Mouse (Mus musculus) intestine, embryonic 16.5 days (tissue): ENCODE measurements at regions not wholly inside any gene's neighbourhood (a gene's known extent, or its start where the extent isn't known, plus 50 kb on each side); places are given as distances from the start of the nearest gene placed in this dataset.

ENCODE experiments used
- ATAC-seq: fragments of 200-750 bp; cut with Nextera tagmentation; 2 replicates; pipeline ENCODE4 v1.8.0; 2017; ENCODE audit warnings: moderate TSS enrichment, moderate library complexity
- H3K27ac ChIP-seq: fragments of 300-500 bp; sonication (generic); 2 replicates; pipeline ENCODE4 v1.5.1; 2014; ENCODE audit warnings: mild to moderate bottlenecking, low read length
- H3K27me3 ChIP-seq: fragments of 300-500 bp; sonication (generic); replicated peaks from 2 replicates; pipeline ENCODE4 v1.6.1; 2014; ENCODE audit warnings: low read length, control low read depth, mixed read lengths; ENCODE audit not compliant: control insufficient read depth, insufficient read depth
- H3K36me3 ChIP-seq: fragments of 300-500 bp; sonication (generic); 2 replicates; pipeline ENCODE4 v1.6.1; 2014; ENCODE audit warnings: low read length, control low read depth; ENCODE audit not compliant: control insufficient read depth, insufficient read depth
- H3K4me1 ChIP-seq: fragments of 300-500 bp; sonication (generic); 2 replicates; pipeline ENCODE4 v1.6.1; 2014; ENCODE audit warnings: low read length, control low read depth, mixed read lengths; ENCODE audit not compliant: control insufficient read depth, insufficient read depth
- H3K4me2 ChIP-seq: fragments of 300-500 bp; sonication (generic); 2 replicates; pipeline ENCODE4 v1.6.1; 2014; ENCODE audit warnings: low read depth, low read length, control low read depth
- H3K4me3 ChIP-seq: fragments of 300-500 bp; sonication (generic); 2 replicates; pipeline ENCODE4 v1.5.1; 2014; ENCODE audit warnings: mild to moderate bottlenecking, low read length
- H3K9ac ChIP-seq: fragments of 300-500 bp; sonication (generic); 2 replicates; pipeline ENCODE4 v1.6.1; 2014; ENCODE audit warnings: low read depth, low read length
- H3K9me3 ChIP-seq: fragments of 300-500 bp; sonication (generic); 2 replicates; pipeline ENCODE4 v1.6.1; 2016; ENCODE audit warnings: low read length, control low read depth; ENCODE audit not compliant: control insufficient read depth
- WGBS: fragments of 180-500 bp; shearing (Covaris S2); extraction: QIAGEN DNeasy Blood & Tissue Kit; methylation state at CpG from one replicate; pipeline ENCODE4 v1.1.7; 2014; 5-methylcytosine and 5-hydroxymethylcytosine counted together

DNA sequence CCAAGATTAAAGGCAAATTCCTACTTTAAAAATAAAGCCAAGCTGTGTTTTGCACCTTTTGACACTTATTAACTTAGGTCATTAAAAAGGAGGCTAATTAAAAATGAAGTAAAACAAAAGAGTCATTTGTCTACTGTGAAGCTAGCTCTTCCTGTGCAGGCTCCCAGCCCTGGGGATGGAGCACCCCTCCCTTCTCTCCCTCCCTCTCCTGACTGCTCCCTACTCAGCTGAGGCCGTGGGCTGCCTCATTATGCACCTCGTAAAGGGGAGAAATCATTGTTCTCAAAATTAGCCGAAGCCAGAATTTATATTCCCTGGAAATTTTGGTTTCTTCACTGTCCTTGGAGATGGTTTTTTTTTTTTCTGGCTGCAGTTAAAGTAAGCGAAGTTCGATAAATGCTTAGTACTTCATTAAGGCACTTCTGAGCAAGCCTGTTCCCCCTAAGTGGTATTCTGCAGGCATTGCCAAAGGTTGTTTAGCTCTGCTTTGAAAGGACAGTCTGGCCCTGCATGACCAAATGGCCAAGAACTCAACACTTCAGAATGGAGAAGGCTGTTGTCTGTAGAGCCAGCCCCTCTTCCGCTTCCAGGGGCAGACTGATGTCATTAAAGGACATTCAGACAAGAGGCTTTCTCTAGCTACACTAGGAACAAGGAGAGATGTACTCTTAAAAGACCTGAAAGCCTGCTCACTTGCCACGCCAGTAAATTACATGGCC lies 365.5 kb upstream of the Mki67 start:
- WGBS = 47% methylated on average over 7 of the region's 7 CpGs
- H3K36me3 ChIP-seq = no peaks in the 10 kb centered on the region
- H3K4me3 ChIP-seq = no peak overlapping the region
- no peaks in the 10 kb centered on the region for H3K9me3 ChIP-seq
- H3K4me2 ChIP-seq = no peak overlapping the region
- H3K9ac ChIP-seq = no peak overlapping the region
- ATAC-seq = no peak
- no peaks in the 10 kb centered on the region; the same call in 1 of the 2 replicates for H3K4me1 ChIP-seq
- no peak overlapping the region for H3K27ac ChIP-seq
- no peaks in the 10 kb centered on the region for H3K27me3 ChIP-seq

GRCm38 (mm10) chr7:136082253-136082867 lies 366.2 kb upstream of the Mki67 start:
- ATAC-seq = no peak
- 73% methylated on average over 4 of the region's 4 CpGs for WGBS
- Histone ChIP-seq H3K4me3 (no peak overlapping the region), H3K36me3 (no peaks in the 10 kb centered on the region), H3K9me3 (no peaks in the 10 kb centered on the region), H3K4me2 (no peak overlapping the region), H3K9ac (no peak overlapping the region), H3K4me1 (no peaks in the 10 kb centered on the region; the same call in 1 of the 2 replicates), H3K27ac (no peak overlapping the region), H3K27me3 (no peaks in the 10 kb centered on the region)

DNA sequence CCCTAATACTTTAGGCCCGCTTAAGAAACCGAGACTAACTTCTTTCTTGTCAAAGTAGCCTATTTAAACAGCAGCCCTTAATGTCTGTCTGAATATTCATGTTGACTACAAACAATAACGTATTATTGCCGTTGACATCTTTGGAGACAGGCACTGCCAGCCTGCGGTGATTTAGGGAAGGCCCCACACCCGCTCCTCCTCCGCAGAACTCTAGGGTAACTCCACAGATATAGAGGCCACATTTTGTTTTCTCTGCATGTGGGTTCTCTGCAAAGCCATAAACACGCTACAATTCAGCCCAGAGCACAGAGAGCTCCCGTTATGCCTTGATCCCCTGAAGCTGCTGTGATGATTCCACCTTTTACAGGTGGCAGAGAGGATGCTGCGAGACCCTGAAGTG lies 366.8 kb upstream of the Mki67 start:
- H3K36me3 ChIP-seq = no peaks in the 10 kb centered on the region
- H3K4me3 ChIP-seq = no peak overlapping the region
- no peak for ATAC-seq
- no peak overlapping the region for H3K9ac ChIP-seq
- WGBS = 75% methylated on average over 10 of the region's 10 CpGs
- H3K4me2 ChIP-seq = no peak overlapping the region
- H3K27ac ChIP-seq = no peak overlapping the region
- H3K4me1 ChIP-seq = no peaks in the 10 kb centered on the region; the same call in 1 of the 2 replicates
- H3K27me3 ChIP-seq = no peaks in the 10 kb centered on the region
- H3K9me3 ChIP-seq = no peaks in the 10 kb centered on the region

- no peak for ATAC-seq
- no peaks in the 10 kb centered on the region for H3K9me3 ChIP-seq
- H3K27ac ChIP-seq = no peak overlapping the region
- H3K4me3 ChIP-seq = no peak overlapping the region
- 48% methylated on average over 14 of the region's 14 CpGs for WGBS
- H3K9ac ChIP-seq = no peak overlapping the region
- no peaks in the 10 kb centered on the region for H3K36me3 ChIP-seq
- no peak overlapping the region for H3K4me2 ChIP-seq
- no peaks in the 10 kb centered on the region for H3K27me3 ChIP-seq
- H3K4me1 ChIP-seq = no peaks in the 10 kb centered on the region; the same call in 1 of the 2 replicates
Observed at GRCm38 (mm10) chr7:136083571-136084342, 367.6 kb upstream of the Mki67 start.

DNA sequence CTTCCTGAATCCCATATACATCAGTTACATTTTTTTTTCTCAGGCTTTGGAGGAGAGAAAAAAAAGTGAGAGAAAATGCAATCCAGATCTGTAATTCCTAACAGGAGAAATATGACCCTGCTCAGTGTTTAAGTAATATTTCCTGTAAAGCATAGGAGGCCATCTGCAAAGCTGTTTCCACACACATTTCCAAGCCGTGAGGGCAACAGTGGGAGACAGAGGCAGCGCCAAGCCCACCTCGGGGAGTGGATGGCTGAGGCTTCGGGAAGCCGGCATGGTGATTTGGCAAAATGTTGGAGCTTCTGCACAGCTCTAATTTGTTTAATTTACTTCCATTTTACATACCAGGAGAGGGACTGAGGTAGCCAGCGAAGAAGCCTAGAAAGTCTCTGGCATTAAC lies 372.6 kb upstream of the Mki67 start:
- Histone ChIP-seq H3K9me3 (no peaks in the 10 kb centered on the region), H3K27me3 (no peaks in the 10 kb centered on the region)
- WGBS = 54% methylated on average over 6 of the region's 6 CpGs

DNA sequence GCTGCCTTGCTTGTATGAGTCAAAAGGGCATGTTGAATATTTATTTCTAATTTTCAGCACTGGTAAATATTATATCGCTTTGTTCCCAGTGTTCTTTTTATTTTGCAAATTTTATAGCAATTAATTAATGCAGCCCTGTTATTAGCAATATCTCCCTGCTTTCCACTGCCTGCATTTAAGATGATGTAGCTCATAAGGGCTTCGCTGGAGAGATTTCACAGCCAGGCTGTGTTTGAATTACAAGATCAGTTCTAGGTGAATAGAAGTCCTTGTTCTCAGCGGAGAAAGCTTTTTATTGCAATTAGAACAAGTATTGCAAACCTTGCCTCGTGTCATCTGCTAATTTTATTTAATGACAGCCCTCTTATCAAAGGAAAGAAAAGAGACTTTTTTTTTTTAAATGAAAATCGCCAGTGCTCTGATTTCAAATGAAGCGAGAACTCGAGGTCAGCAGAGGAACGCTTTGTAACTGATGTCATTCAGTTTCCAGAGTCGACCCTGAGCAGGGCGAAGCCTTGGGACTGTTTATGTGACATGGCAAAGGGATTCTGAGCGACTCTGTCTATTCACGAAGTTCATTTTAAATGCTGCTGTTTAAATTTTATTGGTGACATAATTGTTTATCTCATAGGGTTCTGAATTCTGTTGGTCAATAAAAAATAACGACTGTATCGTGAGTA lies 378.7 kb upstream of the Mki67 start:
- Histone ChIP-seq H3K4me1 (no peaks in the 10 kb centered on the region), H3K9ac (no peak overlapping the region), H3K27ac (no peak overlapping the region), H3K4me3 (no peak overlapping the region), H3K36me3 (no peaks in the 10 kb centered on the region), H3K4me2 (no peak overlapping the region), H3K27me3 (no peaks in the 10 kb centered on the region), H3K9me3 (no peaks in the 10 kb centered on the region)
- WGBS = 68% methylated on average over 14 of the region's 14 CpGs
- no peak for ATAC-seq

More for the DNA sequence above, 372.6 kb upstream of the Mki67 start:
- ATAC-seq = no peak
- no peak overlapping the region for H3K4me3 ChIP-seq
- H3K36me3 ChIP-seq = no peaks in the 10 kb centered on the region
- no peak overlapping the region for H3K27ac ChIP-seq
- peaks cover 3% of the 10 kb centered on the region; the same call in 1 of the 2 replicates for H3K4me1 ChIP-seq
- H3K9ac ChIP-seq = no peak overlapping the region
- H3K4me2 ChIP-seq = no peak overlapping the region

GRCm38 (mm10) chr7:136104021-136104420 lies 387.9 kb upstream of the Mki67 start:
- H3K9me3 ChIP-seq = no peaks in the 10 kb centered on the region
- no peak overlapping the region for H3K27ac ChIP-seq
- H3K4me2 ChIP-seq = no peak overlapping the region
- H3K9ac ChIP-seq = no peak overlapping the region
- ATAC-seq = no peak
- WGBS = 89% methylated on average over 4 of the region's 4 CpGs
- H3K27me3 ChIP-seq = no peaks in the 10 kb centered on the region
- no peaks in the 10 kb centered on the region for H3K36me3 ChIP-seq
- H3K4me1 ChIP-seq = no peaks in the 10 kb centered on the region
- H3K4me3 ChIP-seq = no peak overlapping the region

DNA sequence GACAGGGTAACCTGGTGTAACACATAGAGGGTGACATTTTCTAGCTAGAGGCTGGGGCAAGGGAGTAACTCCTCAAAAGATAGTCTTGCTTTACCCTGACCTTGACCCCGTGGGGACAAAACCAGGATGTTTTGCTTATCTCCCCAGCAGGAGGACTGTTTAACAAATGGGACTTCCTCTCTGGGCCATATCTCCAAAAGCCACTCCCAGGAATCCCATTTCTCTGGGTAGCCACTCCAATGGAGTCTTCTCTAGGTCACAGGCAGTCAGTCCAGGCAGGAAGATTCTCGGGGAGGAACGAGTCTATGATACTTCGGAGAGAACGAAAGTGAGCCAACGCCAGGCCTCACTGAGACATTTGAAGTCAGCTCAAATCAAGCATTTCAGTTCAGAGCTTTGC lies 396.0 kb upstream of the Mki67 start:
- no peak for ATAC-seq
- no peak overlapping the region for H3K4me2 ChIP-seq
- no peak overlapping the region for H3K4me3 ChIP-seq
- 57% methylated on average over 6 of the region's 6 CpGs for WGBS
- H3K4me1 ChIP-seq = no peaks in the 10 kb centered on the region
- no peak overlapping the region for H3K9ac ChIP-seq
- H3K9me3 ChIP-seq = no peaks in the 10 kb centered on the region
- no peaks in the 10 kb centered on the region for H3K36me3 ChIP-seq
- H3K27me3 ChIP-seq = no peaks in the 10 kb centered on the region
- no peak overlapping the region for H3K27ac ChIP-seq

DNA sequence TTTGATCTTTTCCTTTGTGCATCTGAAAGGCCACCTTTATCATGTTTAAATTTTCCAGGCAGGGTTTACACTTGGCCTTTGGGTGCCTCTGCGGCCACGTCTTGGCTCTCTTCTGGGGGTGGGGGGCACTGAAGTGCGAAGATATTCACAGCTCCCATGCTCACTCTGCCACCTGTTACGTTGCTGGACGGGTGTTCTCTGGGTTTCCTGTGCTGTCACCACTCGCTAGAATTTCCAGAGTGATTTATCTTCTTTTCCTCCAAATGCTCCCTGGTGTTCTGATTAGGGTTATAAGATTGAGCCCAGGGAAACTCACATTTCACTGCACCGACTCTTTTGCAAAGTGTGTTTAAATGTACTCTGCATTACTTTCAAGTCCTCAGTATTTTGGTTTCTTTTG lies 404.8 kb upstream of the Mki67 start:
- WGBS = 50% methylated on average over 7 of the region's 7 CpGs
- H3K4me2 ChIP-seq = no peak overlapping the region
- ATAC-seq = no peak

More for the DNA sequence above, 404.8 kb upstream of the Mki67 start:
- Histone ChIP-seq H3K27me3 (no peaks in the 10 kb centered on the region), H3K27ac (no peak overlapping the region), H3K9ac (no peak overlapping the region), H3K4me1 (no peaks in the 10 kb centered on the region), H3K36me3 (no peaks in the 10 kb centered on the region), H3K4me3 (no peak overlapping the region), H3K9me3 (no peaks in the 10 kb centered on the region)
